Mouse (Mus musculus): ENCODE measurements around the gene Olfr538. TPM values are rescaled to one million over a fixed set of nuclear protein-coding genes. Genes with fewer than 3 reads are reported as not detected.
"Not testable (repeated sequence)": the region's sequence is repeated elsewhere in the genome, so short reads cannot be mapped to it uniquely, and the experiment has no call there.

Gene Olfr538
- not detected for total RNA-seq (2021)
- long read RNA-seq, experiment 1: 0 reads
- long read RNA-seq, experiment 2: 0 reads

DNA sequence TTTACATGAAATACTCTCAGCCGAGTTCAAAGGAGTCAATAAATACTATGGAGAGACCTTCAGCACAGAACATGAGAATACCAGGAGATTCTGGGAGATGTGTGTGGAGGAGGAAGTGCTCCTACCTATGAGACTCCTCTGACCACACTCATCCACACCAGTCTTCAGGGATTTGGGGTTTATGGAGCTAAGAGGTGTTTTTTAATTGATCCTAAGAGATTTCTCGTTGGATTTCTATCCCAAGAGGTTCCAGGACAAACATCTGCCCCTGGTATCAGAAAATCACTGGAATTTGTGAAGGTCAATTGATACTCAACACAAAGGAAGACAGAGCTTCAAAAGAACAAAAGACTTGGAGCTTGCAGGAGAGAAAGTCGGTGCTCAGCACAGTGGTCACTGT, at the start of gene Olfr538:
Gene Olfr538 (plus strand): TSS at position 301 of the 400 bp plus-strand sequence.
- DNase-seq: no peak

DNA sequence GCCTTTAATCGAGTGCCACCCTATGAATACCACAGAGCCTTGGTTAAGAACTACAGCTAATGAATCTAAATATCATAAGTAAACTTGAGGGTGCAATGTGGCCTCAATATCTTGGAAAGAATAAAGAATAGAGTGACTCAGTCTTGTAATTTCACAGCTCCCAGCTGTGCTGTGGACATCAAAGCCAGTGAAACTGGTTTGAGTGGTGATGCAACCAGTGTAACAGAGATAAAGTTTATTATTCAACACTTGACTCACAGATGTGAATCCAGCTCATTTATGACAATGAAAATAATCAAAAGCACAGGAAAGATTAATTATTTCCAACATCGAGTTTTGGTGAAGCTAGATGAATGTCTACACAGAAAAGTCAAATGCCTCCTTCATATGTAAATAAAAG, 27.9 kb upstream of the Olfr538 start:
- no peak for DNase-seq

DNA sequence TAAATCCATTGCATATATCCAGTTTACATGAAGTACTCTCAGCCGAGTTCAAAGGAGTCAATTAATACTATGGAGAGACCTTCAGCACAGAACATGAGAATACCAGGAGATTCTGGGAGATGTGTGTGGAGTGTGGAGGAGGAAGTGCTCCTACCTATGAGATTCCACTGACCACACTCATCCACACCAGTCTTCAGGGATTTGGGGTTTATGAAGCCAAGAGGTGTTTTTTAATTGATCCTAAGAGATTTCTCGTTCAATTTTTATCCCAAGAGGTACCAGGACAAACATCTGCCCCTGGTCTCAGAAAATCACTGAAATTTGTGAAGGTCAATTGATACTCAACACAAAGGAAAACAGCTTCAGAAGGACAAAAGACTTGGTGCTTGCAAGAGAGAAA, 33.3 kb downstream of the Olfr538 start, which contains the start of gene Olfr46:
Gene Olfr46 (plus strand): TSS at position 301 of the 400 bp plus-strand sequence.
- not testable (repeated sequence) for DNase-seq

Other genes with a start within 250 kb of the Olfr538 start
- not detected for gene Olfr525, start 247.0 kb upstream of the Olfr538 start, total RNA-seq (2021)
- not detected for gene Olfr527, start 233.9 kb upstream of the Olfr538 start, total RNA-seq (2021)
- gene Olfr60, start 206.2 kb upstream of the Olfr538 start, total RNA-seq (2021): not detected
- gene Olfr530, start 191.6 kb upstream of the Olfr538 start, total RNA-seq (2021): not detected
- gene Olfr531, start 165.0 kb upstream of the Olfr538 start, total RNA-seq (2021): not detected
- not detected for gene Olfr532, start 146.2 kb upstream of the Olfr538 start, total RNA-seq (2021)
- not detected for gene Olfr533, start 104.5 kb upstream of the Olfr538 start, total RNA-seq (2021)
- gene Olfr535, start 83.7 kb upstream of the Olfr538 start, total RNA-seq (2021): not detected
- not detected for gene Olfr536, start 60.5 kb upstream of the Olfr538 start, total RNA-seq (2021)
- gene Olfr46, start 33.4 kb downstream of the Olfr538 start, total RNA-seq (2021): not detected
- gene Olfr61, start 61.1 kb downstream of the Olfr538 start, total RNA-seq (2021): not detected
- not detected for gene Olfr53, start 78.6 kb downstream of the Olfr538 start, total RNA-seq (2021)
- not detected for gene Olfr539, start 92.0 kb downstream of the Olfr538 start, total RNA-seq (2021)
- not detected for gene Olfr45, start 114.1 kb downstream of the Olfr538 start, total RNA-seq (2021)
- gene Olfr541, start 129.4 kb downstream of the Olfr538 start, total RNA-seq (2021): not detected
- gene Cyp2e1, start 195.9 kb downstream of the Olfr538 start, total RNA-seq (2021): 10 to 100 TPM in 1 of 2 experiments, 1 to 10 TPM in 1; 6.0 to 49.3 TPM
- not detected for gene Syce1, start 220.0 kb downstream of the Olfr538 start, total RNA-seq (2021)